Mouse (Mus musculus): Measurements from ENCODE around the gene Nr2f6. TPM values are rescaled to one million over a fixed set of nuclear protein-coding genes. Genes with fewer than 3 reads are reported as not detected.

Gene Nr2f6
- polyA plus RNA-seq, 1 experiment from 2014 or later: 28.6 TPM

DNA sequence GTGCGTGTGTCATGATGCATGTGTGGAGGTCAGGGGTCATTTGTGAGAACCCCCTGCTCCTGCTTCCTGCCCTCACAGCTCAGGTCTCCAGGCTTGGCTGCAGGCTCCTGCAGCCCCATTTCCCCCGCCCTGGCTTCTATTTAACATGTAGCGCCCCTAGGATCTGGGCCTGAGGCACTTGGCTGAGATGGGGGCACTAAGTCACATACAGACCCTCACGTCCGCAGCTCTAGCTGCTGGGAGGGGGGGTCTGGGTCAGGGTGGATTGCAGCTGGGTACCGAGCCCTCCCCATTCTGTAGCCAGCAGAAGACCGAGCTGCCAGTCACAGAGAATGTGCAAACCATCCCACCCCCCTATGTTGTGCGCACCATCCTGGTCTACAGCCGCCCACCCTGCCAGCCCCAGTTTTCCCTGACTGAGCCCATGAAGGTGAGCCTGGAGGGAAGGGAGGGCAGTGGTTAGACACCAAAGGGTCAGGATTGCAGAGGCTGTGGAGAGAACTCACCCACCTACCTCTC lies 20.7 kb upstream of the Nr2f6 start:
- WGBS: 89% methylated on average over 9 of the region's 9 CpGs
- ATAC-seq (ENCODE audit: low FRiP score): no peak
- Histone ChIP-seq H3K27ac (replicated peaks) (no peak overlapping the region), H3K9me3 (replicated peaks) (no peaks in the 10 kb centered on the region), H3K36me3 (peaks cover 14% of the 10 kb centered on the region), H3K4me1 (peaks cover 19% of the 10 kb centered on the region), H3K27me3 (replicated peaks) (no peaks in the 10 kb centered on the region), H3K9ac (replicated peaks) (no peak overlapping the region), H3K4me3 (replicated peaks) (no peak overlapping the region), H3K4me2 (no peak overlapping the region)

DNA sequence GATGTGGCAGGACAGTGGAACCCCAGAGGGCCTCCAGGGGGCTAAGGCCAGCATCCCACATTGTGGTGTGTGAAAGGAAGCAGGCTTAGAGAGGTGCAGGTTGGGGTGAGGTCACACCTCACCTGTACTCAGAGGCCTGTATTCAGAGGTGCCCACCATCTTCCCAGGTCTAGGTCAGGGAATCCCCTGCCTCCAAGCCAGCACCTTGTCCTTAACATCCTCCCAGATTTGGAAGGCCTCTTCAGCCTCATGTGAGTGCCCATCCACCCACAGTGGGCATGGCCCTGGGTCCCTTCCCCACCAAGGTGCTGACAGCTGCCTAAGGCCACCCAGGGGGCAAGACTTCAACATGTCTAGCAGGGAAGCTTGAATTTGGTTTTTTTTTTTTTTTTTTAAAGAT lies 19.7 kb upstream of the Nr2f6 start:
- Histone ChIP-seq H3K36me3 (peaks cover 14% of the 10 kb centered on the region), H3K27ac (replicated peaks) (no peak overlapping the region), H3K4me3 (replicated peaks) (no peak overlapping the region), H3K4me2 (no peak overlapping the region), H3K9me3 (replicated peaks) (no peaks in the 10 kb centered on the region), H3K9ac (replicated peaks) (no peak overlapping the region), H3K4me1 (peaks cover 21% of the 10 kb centered on the region), H3K27me3 (replicated peaks) (no peaks in the 10 kb centered on the region)
- no peak for ATAC-seq (ENCODE audit: low FRiP score)

DNA sequence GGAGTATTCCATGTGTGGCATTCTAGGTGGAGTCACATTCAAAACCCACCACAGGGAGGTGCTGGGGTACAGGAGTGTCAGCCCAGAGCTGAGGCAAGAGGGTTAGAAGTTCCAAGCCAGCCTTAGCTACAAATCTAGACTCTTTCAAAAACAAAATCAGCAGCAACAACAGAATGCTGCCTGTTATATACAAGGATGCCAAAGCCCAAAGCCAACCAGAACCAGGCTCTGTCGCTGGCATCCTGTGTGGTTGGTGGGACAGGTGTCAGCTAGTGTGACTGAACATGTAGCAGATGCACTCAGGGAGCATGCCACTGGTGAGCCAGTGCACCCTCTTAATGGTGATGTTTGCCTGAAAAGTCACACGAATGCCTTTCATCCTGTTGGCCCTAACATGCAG lies 19.1 kb upstream of the Nr2f6 start:
- Histone ChIP-seq H3K27ac (replicated peaks) (no peak overlapping the region), H3K36me3 (peaks cover 14% of the 10 kb centered on the region), H3K4me3 (replicated peaks) (no peak overlapping the region), H3K9me3 (replicated peaks) (no peaks in the 10 kb centered on the region), H3K4me1 (peaks cover 19% of the 10 kb centered on the region), H3K4me2 (no peak overlapping the region), H3K9ac (replicated peaks) (no peak overlapping the region), H3K27me3 (replicated peaks) (no peaks in the 10 kb centered on the region)
- ATAC-seq (ENCODE audit: low FRiP score): no peak
- WGBS: 100% methylated on average over 2 of the region's 2 CpGs

DNA sequence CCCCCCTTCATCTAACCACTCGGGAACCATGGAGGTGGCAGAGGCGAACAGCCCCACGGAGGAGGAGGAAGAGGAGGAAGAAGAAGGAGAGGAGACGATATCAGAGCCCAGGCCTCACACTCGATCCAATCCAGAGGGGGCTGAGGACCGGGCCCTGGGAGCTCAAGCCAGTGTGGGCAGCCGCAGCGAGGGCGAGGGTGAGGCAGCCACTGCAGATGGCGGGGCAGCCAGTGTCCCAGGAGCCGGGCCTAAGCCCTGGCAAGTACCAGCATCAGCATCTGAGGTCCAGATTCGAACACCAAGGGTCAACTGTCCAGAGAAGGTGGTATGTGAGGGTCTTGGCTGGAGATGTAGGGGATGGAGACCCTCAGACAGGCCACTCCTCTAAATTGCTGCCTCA lies 15.9 kb upstream of the Nr2f6 start:
- no peak for ATAC-seq (ENCODE audit: low FRiP score)
- Histone ChIP-seq H3K9ac (replicated peaks) (no peak overlapping the region), H3K4me1 (peaks cover 14% of the 10 kb centered on the region), H3K36me3 (peaks cover 8% of the 10 kb centered on the region), H3K27me3 (replicated peaks) (no peaks in the 10 kb centered on the region), H3K9me3 (replicated peaks) (no peaks in the 10 kb centered on the region), H3K4me2 (peak overlapping the region; percentile 92), H3K4me3 (replicated peaks) (peak overlapping the region; percentile 75), H3K27ac (replicated peaks) (no peak overlapping the region)
- 87% methylated on average over 12 of the region's 12 CpGs for WGBS

DNA sequence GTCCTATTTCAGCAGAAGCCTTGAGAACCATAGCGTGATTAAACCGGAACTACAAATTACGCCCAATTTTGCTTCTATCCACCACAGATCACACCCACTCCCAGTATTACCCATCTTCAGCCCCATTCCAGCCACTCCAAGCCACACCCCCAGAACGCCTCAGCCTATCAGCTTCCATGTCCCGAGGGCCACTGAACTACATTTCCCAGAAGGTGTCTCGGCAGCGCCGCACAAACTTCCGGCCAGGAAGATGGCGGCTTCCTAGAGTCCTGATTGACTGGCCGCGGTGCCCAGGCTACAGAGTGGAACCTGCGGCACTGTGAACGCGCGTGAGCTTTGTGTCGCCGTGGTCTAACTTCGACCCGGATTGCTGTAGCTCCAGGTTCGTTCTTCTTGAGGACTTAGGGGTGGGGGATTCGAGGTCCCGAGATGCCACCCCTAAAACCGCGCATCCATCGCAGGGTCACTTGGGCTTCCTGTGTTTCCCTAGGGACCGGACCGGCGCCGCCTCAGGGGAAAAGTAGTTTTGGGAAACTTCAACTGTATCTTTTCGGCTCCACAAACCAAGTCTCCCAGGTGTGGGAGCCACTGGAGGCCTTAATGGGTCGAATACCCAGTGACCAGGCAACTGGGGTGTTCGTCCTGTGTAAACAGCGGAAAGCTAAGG lies 15.0 kb upstream of the Nr2f6 start, which contains the start of gene Babam1:
TSS of gene Babam1 (plus strand) at position 223 of the 667 bp plus-strand sequence.
- Histone ChIP-seq H3K4me1 (peaks cover 14% of the 10 kb centered on the region), H3K27ac (replicated peaks) (peak within 1 kb of the TSS; percentile 81), H3K27me3 (replicated peaks) (no peaks in the 10 kb centered on the region), H3K36me3 (peaks cover 8% of the 10 kb centered on the region), H3K4me3 (replicated peaks) (peak within 1 kb of the TSS; percentile 75), H3K4me2 (peak within 1 kb of the TSS; percentile 92), H3K9me3 (replicated peaks) (no peaks in the 10 kb centered on the region), H3K9ac (replicated peaks) (peak within 1 kb of the TSS; percentile 52)
- ATAC-seq (ENCODE audit: low FRiP score): peak; percentile 98
- WGBS: under 1% methylated on average over 34 of the region's 34 CpGs

DNA sequence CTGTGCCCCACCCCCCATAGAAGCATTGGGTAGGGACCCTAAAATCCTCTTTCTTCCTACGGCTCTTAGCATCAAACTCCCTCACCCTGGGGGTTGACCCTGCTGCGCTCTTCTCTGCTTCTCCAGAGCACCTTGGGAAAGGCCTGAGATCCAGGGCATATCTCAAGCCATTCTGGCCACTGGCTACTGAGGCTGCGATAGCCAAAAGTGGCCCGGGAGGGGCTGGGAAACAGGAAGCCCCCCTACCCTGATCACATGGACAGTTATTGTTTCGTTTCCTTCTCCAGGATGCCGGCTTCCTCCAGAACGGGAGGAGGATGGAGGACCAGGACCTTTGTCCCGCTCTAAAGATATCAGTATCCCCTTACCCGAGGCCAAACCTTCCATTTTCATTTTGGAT lies 13.9 kb upstream of the Nr2f6 start, which contains the start of gene Ushbp1:
TSS of gene Ushbp1 (minus strand) at position 174 of the 400 bp plus-strand sequence.
- H3K27me3 ChIP-seq (replicated peaks): no peaks in the 10 kb centered on the region
- H3K9me3 ChIP-seq (replicated peaks): no peaks in the 10 kb centered on the region
- 0 out of 2 replicates have a peak within 1 kb of the TSS, but pooled peaks have one; percentile 28 for H3K9ac ChIP-seq (replicated peaks)
- peak within 1 kb of the TSS; percentile 92 for H3K4me2 ChIP-seq
- peaks cover 14% of the 10 kb centered on the region for H3K4me1 ChIP-seq
- H3K4me3 ChIP-seq (replicated peaks): peak within 1 kb of the TSS; percentile 75
- peaks cover 8% of the 10 kb centered on the region for H3K36me3 ChIP-seq
- no peak for ATAC-seq (ENCODE audit: low FRiP score)
- H3K27ac ChIP-seq (replicated peaks): peak within 1 kb of the TSS; percentile 81
- 85% methylated on average over 9 of the region's 9 CpGs for WGBS

DNA sequence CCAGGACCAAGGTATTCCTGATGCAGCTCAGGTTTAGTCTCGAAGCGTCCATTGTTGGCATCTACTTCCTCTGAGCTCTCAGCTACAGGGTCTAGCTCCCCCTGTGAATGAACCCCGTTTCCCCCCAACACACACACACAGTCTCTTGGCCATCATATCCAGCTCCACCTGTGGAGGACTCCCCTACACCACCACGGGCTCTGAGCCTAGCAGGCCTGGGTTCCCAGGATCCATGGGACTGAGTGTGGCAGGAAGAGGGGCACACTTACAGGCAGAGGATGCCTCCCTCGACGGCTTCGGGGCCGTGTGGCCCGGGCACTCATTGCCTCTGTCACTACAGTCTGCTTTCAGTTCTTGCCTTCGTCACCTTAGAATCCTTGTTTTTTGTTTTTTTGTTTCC lies 13.3 kb upstream of the Nr2f6 start:
- H3K27me3 ChIP-seq (replicated peaks): no peaks in the 10 kb centered on the region
- peaks cover 14% of the 10 kb centered on the region for H3K4me1 ChIP-seq
- 90% methylated on average over 10 of the region's 10 CpGs for WGBS
- peaks cover 8% of the 10 kb centered on the region for H3K36me3 ChIP-seq
- H3K27ac ChIP-seq (replicated peaks): no peak overlapping the region
- no peak overlapping the region for H3K4me3 ChIP-seq (replicated peaks)
- no peak overlapping the region for H3K9ac ChIP-seq (replicated peaks)
- no peak for ATAC-seq (ENCODE audit: low FRiP score)
- H3K9me3 ChIP-seq (replicated peaks): no peaks in the 10 kb centered on the region
- H3K4me2 ChIP-seq: 0 out of 2 replicates have a peak overlapping the region, but pooled peaks have one; percentile 23

DNA sequence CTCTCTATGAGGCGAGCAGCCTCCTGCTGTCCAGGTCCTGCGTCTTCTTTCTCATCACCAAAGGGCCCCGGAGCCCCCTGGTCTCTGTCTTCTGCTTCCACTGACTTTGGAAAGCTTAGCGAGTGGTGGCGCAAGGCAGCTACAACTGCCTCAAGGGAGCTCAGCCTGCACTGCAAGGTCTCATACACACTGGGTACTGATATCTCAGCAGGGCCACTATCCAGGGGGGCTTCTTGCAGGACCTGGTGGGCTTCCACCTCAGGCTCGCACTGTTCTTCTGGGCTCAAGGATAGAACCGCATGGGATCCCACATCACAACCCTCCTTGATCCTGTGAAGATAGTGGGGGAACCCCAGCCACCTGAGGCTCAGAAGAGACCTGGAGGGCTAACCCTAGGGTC lies 12.7 kb upstream of the Nr2f6 start:
- no peak overlapping the region for H3K4me3 ChIP-seq (replicated peaks)
- ATAC-seq (ENCODE audit: low FRiP score): no peak
- peaks cover 14% of the 10 kb centered on the region for H3K4me1 ChIP-seq
- peak overlapping the region; percentile 23; the same call in 1 of the 2 replicates for H3K4me2 ChIP-seq
- no peak overlapping the region for H3K27ac ChIP-seq (replicated peaks)
- H3K27me3 ChIP-seq (replicated peaks): no peaks in the 10 kb centered on the region
- no peak overlapping the region for H3K9ac ChIP-seq (replicated peaks)
- no peaks in the 10 kb centered on the region for H3K9me3 ChIP-seq (replicated peaks)
- WGBS: 88% methylated on average over 7 of the region's 7 CpGs
- peaks cover 8% of the 10 kb centered on the region for H3K36me3 ChIP-seq

DNA sequence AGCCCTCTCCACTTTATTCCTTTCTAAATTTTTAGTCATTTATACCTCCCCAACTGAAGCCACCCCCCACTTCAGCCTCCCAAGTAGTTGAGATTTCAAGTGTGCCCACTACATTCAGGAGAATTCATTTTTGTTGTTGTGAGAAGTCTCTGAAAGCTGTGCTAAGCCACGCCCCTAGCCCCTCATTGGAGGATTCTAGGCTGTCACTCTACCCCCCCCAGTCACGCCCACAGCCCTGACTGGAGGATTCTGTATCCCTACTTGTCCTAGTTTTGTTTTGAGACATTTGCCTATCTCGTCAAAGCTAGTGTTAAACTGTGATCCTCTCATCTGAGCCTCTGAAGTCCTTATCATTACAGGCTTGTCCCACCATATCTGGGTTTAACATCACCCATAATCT lies 11.1 kb upstream of the Nr2f6 start:
- no peak overlapping the region; the same call in 1 of the 2 replicates for H3K4me2 ChIP-seq

DNA sequence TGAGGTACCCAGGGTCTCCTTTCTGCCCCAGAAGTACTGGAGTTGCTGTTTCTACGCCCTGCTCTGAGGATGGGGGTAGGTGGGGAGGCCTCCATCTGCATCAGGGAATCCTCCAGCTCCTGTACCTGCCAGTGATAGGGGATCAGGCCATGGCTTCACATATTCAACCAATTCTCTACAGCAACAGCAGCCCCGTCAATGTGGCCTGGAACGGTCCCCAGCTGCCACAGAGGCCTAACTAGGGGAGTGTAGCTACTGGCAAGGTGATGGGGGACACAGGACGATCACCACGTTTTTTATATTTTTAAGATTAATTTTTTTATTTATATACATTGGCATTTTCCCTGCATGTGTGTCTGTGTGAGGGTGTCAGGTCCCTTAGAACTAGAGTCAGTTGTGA lies 10.6 kb upstream of the Nr2f6 start:
- WGBS: 81% methylated on average over 5 of the region's 5 CpGs
- H3K27me3 ChIP-seq (replicated peaks): no peaks in the 10 kb centered on the region
- no peak for ATAC-seq (ENCODE audit: low FRiP score)
- no peak overlapping the region for H3K9ac ChIP-seq (replicated peaks)
- no peak overlapping the region for H3K27ac ChIP-seq (replicated peaks)
- H3K4me3 ChIP-seq (replicated peaks): no peak overlapping the region
- H3K36me3 ChIP-seq: no peaks in the 10 kb centered on the region
- peaks cover 9% of the 10 kb centered on the region for H3K4me1 ChIP-seq
- H3K4me2 ChIP-seq: no peak overlapping the region
- no peaks in the 10 kb centered on the region for H3K9me3 ChIP-seq (replicated peaks)

More for the DNA sequence above, 11.1 kb upstream of the Nr2f6 start:
- Histone ChIP-seq H3K27me3 (replicated peaks) (no peaks in the 10 kb centered on the region), H3K27ac (replicated peaks) (no peak overlapping the region), H3K9me3 (replicated peaks) (no peaks in the 10 kb centered on the region), H3K36me3 (no peaks in the 10 kb centered on the region), H3K4me1 (peaks cover 14% of the 10 kb centered on the region), H3K9ac (replicated peaks) (no peak overlapping the region), H3K4me3 (replicated peaks) (no peak overlapping the region)
- no peak for ATAC-seq (ENCODE audit: low FRiP score)
- WGBS: 17% methylated on average over 3 of the region's 3 CpGs

DNA sequence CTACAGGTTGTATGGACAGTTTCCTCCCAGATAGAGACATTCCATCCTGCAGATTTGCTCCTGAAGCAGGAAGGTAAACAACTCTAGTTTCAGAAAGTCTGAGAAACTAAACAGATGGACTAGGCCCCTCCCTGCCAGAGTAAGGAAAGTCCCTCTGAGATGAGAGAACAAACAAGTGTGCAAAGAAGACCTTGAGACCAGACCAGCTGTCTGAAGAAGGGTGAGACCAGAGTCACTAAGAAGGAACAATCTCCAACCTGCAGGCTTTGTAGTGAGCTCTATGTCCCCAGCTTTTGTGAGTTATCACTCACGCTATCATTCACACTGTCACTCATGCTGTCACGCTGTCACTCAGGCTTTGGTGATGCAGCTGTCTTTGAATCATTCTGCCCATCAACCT lies 9.9 kb upstream of the Nr2f6 start:
- no peak for ATAC-seq (ENCODE audit: low FRiP score)
- Histone ChIP-seq H3K4me2 (no peak overlapping the region), H3K4me3 (replicated peaks) (no peak overlapping the region), H3K27ac (replicated peaks) (no peak overlapping the region), H3K27me3 (replicated peaks) (no peaks in the 10 kb centered on the region), H3K9me3 (replicated peaks) (no peaks in the 10 kb centered on the region), H3K36me3 (no peaks in the 10 kb centered on the region), H3K9ac (replicated peaks) (no peak overlapping the region), H3K4me1 (peaks cover 5% of the 10 kb centered on the region; the same call in 1 of the 2 replicates)
- 94% methylated on average over 2 of the region's 2 CpGs for WGBS

DNA sequence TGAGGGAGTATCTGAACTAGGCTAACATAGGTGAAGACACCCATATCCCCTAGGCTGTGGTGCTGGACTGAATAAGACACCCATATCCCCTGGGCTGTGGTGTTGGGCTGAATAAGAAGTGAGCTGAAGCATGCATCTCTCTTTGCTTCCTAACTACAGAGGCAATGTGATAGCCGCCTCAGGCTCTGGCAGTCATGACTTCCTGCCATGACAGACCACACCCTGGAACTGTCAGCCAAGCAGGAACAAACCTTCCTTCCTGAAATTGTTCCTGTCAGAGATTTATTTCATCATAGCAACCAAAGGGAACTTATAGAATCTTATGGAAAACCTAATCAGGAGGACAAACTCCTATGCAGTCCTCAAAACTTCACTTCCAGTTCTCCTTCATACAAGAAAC lies 6.5 kb upstream of the Nr2f6 start:
- no peaks in the 10 kb centered on the region for H3K27me3 ChIP-seq (replicated peaks)
- H3K4me2 ChIP-seq: no peak overlapping the region
- ATAC-seq (ENCODE audit: low FRiP score): no peak
- no peak overlapping the region for H3K4me3 ChIP-seq (replicated peaks)
- WGBS: 85% methylated on average over 1 of the region's 1 CpGs
- no peaks in the 10 kb centered on the region for H3K4me1 ChIP-seq
- H3K9ac ChIP-seq (replicated peaks): no peak overlapping the region
- no peaks in the 10 kb centered on the region for H3K36me3 ChIP-seq
- no peak overlapping the region for H3K27ac ChIP-seq (replicated peaks)
- no peaks in the 10 kb centered on the region for H3K9me3 ChIP-seq (replicated peaks)

All from neural tube, embryonic 15.5 days (tissue).